Mouse (Mus musculus): Measurements from ENCODE around the gene Tet2.

- TF ChIP-seq CTCF (IDR thresholded peaks at IDR 0.05; ENCODE audit: low read depth) (no peak), EP300 (IDR thresholded peaks at IDR 0.05; ENCODE audit: low read depth) (no peak)
Measured at GRCm38 (mm10) chr3:133435774-133436148, 109.2 kb downstream of the Tet2 start.

All from liver, postnatal 0 days (tissue).